Mouse (Mus musculus) heart, embryonic 14.5 days (tissue): Measurements from ENCODE around the gene Abhd16a. TPM values are rescaled to one million over a fixed set of nuclear protein-coding genes. Genes with fewer than 3 reads are reported as not detected.

Experiments
- ATAC-seq: fragments of 200-750 bp; cut with Nextera tagmentation; 2 replicates; pipeline ENCODE4 v1.8.0; 2017; ENCODE audit warnings: low read depth, moderate TSS enrichment; ENCODE audit not compliant: insufficient number of reproducible peaks, insufficient read depth, low FRiP score
- H3K27ac ChIP-seq, 2 experiments: fragments of 200-500 bp in 1 of 2; fragments of 300-500 bp in 1 of 2; sonication (generic) in 1 of 2; replicated peaks in 1 of 2; 2 replicates each; pipeline ENCODE4 v1.5.1; 2012 to 2014; ENCODE audit warnings: low read depth in 2 of 2, low read length in 2 of 2, control low read depth in 1 of 2, mild to moderate bottlenecking in 1 of 2, mixed read lengths in 1 of 2; ENCODE audit not compliant: control insufficient read depth in 1 of 2, insufficient read depth in 1 of 2
- H3K27me3 ChIP-seq: fragments of 300-500 bp; sonication (generic); 2 replicates; pipeline ENCODE4 v1.6.1; 2014; ENCODE audit warnings: mild to moderate bottlenecking, low read length, control low read depth; ENCODE audit not compliant: control insufficient read depth, insufficient read depth
- H3K36me3 ChIP-seq: fragments of 300-500 bp; sonication (generic); 2 replicates; pipeline ENCODE4 v1.6.1; 2014; ENCODE audit warnings: mild to moderate bottlenecking, control low read depth, low read length, mixed read lengths; ENCODE audit not compliant: control insufficient read depth, insufficient read depth
- H3K4me1 ChIP-seq, 2 experiments: fragments of 200-500 bp in 1 of 2; fragments of 300-500 bp in 1 of 2; sonication (generic) in 1 of 2; 2 replicates each; pipeline ENCODE4 v1.6.1; 2012 to 2014; ENCODE audit warnings: low read length in 2 of 2, control low read depth in 1 of 2, mixed read lengths in 1 of 2; ENCODE audit not compliant: control insufficient read depth in 2 of 2, insufficient read depth in 2 of 2
- H3K4me2 ChIP-seq: fragments of 300-500 bp; sonication (generic); 2 replicates; pipeline ENCODE4 v1.6.1; 2014; ENCODE audit warnings: mild to moderate bottlenecking, low read length
- H3K4me3 ChIP-seq, 2 experiments: fragments of 200-500 bp in 1 of 2; fragments of 300-500 bp in 1 of 2; sonication (generic) in 1 of 2; 2 replicates each; pipeline ENCODE4 v1.5.1; 2012 to 2014; ENCODE audit warnings: low read length in 2 of 2, mild to moderate bottlenecking in 2 of 2, control low read depth in 1 of 2, low read depth in 1 of 2, moderate library complexity in 1 of 2; ENCODE audit not compliant: control insufficient read depth in 1 of 2, insufficient read depth in 1 of 2
- H3K9ac ChIP-seq: fragments of 300-500 bp; sonication (generic); 2 replicates; pipeline ENCODE4 v1.6.1; 2014; ENCODE audit warnings: mild to moderate bottlenecking, low read length
- H3K9me3 ChIP-seq: fragments of 300-500 bp; sonication (generic); 2 replicates; pipeline ENCODE4 v1.6.1; 2016; ENCODE audit warnings: low read length, control low read depth; ENCODE audit not compliant: control insufficient read depth
- WGBS: fragments of 180-500 bp; shearing (Covaris S2); extraction: QIAGEN DNeasy Blood & Tissue Kit; methylation state at CpG from one replicate; pipeline ENCODE4 v1.1.7; 2014; 5-methylcytosine and 5-hydroxymethylcytosine counted together
- polyA plus RNA-seq: library from polyadenylated mRNA; unstranded; fragments of >200 nt; fragmentation: Nextera tagmentation; extraction: Ambion mirVana; gene quantifications from 2 replicates; pipeline ENCODE4 v1.2.1, GENCODE M21; 2014

Abhd16a gene
- polyA plus RNA-seq, 1 experiment from 2014 or later: 64.5 TPM

DNA sequence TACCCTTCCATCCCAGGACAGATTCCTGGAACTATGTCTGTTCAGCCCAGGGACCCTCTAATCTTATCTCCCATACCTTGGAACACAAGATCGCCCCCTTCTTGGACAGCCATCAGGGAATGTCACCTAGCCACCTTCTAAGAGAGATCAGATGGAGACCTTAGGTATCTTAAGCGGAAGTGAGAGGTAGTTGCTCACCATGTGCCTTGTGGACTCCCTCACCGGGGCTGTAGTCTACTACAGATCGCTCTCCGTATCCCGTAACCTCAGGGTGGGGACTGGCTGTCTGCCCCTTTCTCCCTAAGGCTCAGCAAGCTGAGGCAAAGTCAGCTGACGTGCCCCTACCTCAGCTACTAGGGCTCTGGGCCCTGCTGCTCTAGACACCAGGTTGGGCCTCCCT is 15.0 kb downstream of the Abhd16a start:
- no peak overlapping the region for H3K9ac ChIP-seq
- 80% methylated on average over 7 of the region's 7 CpGs for WGBS
- no peak overlapping the region for H3K4me2 ChIP-seq
- no peaks in the 10 kb centered on the region for H3K9me3 ChIP-seq
- no peaks in the 10 kb centered on the region for H3K27me3 ChIP-seq
- no peak overlapping the region for H3K27ac ChIP-seq
- no peak overlapping the region for H3K4me3 ChIP-seq
- ATAC-seq: no peak
- peaks cover 56% of the 10 kb centered on the region for H3K36me3 ChIP-seq
- H3K4me1 ChIP-seq: peaks cover 7 to 12% of the 10 kb centered on the region in 2 experiments; a peak in 3 of 4 replicates

DNA sequence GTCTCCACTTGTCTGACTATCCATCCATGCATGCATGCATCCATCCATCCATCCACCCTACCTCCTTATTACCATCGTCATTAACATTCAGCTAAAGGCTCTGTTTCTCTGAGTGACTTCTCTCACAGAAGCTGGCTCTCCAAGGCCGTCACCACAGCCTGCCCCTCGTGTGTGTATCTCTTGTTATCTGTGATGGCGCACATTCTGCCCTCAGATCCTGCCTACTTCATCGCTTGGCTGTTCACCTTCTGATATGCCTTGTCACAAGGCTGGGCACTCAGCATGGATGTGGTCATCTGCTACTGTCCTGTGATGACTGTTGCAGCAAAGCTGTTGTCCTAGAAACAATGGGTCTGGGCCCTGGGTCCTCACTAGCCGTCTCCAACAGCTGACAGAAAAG is 15.7 kb downstream of the Abhd16a start:
- WGBS: 58% methylated on average over 6 of the region's 6 CpGs
- no peak overlapping the region for H3K9ac ChIP-seq
- H3K27me3 ChIP-seq: no peaks in the 10 kb centered on the region
- peaks cover 49% of the 10 kb centered on the region for H3K36me3 ChIP-seq
- no peak overlapping the region for H3K4me2 ChIP-seq
- no peak overlapping the region for H3K27ac ChIP-seq
- no peak for ATAC-seq
- peaks cover 7 to 12% of the 10 kb centered on the region in 2 experiments; a peak in 3 of 4 replicates for H3K4me1 ChIP-seq
- no peak overlapping the region for H3K4me3 ChIP-seq
- H3K9me3 ChIP-seq: no peaks in the 10 kb centered on the region

DNA sequence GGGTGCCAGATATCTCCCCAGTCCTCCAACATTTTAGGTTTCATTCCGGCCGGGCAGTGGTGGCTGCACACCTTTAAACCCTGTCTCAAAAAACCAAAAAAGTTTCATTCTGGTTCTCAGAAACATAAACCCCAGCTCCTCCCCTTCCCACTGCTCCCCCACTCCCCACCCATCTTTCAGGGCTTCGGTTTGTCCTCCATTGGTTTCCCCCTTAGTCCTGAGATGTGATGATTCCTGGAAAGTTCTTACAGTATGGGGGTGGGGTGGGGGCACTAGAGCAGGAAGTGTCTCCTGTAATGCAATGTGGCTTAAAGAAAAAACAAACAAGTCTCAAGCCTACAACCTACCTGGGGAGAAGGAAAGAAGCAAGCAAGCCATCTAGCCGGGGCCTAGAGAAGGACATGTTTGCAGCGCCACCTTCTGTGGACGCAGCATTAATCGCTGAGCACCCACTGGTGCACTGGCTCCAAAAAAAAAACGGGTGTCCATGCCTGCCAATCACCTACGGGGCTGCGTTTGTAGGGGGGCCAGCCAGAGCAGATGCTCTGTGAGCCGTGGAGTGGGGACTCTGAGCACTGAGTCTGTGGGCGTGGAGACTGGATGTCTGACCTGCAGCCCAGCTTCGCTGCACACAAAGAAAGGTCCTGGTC is 16.8 kb downstream of the Abhd16a start:
- Histone ChIP-seq H3K9me3 (no peaks in the 10 kb centered on the region), H3K4me1 (peaks cover 7 to 12% of the 10 kb centered on the region in 2 experiments; a peak in 3 of 4 replicates), H3K27ac (no peak overlapping the region), H3K4me3 (no peak overlapping the region), H3K4me2 (0 out of 2 replicates have a peak overlapping the region, but pooled peaks have one; percentile 11), H3K36me3 (peaks cover 38% of the 10 kb centered on the region), H3K9ac (0 out of 2 replicates have a peak overlapping the region, but pooled peaks have one; percentile 38), H3K27me3 (no peaks in the 10 kb centered on the region)
- 27% methylated on average over 13 of the region's 13 CpGs for WGBS
- no peak for ATAC-seq

DNA sequence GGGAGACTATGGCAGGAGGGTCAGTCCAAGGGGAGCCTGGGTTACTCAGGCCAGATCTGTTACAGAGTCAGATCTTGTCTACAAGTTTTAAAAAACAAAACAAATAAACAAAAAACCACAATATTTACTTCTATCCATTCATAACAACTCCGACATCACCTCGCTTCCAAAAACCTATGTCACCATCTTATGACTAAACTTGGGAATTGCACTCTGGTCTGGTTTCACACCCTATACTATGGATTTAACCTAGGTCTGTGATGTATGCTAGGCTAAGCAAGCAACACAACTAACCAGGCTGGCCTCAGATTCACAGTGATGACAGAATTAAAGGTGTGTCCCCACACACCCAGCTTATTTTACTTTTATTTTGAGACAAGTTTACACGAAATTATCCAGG is 17.5 kb downstream of the Abhd16a start:
- Histone ChIP-seq H3K4me1 (peaks cover 7 to 12% of the 10 kb centered on the region in 2 experiments; a peak in 3 of 4 replicates), H3K36me3 (peaks cover 31% of the 10 kb centered on the region), H3K4me2 (no peak overlapping the region), H3K9me3 (no peaks in the 10 kb centered on the region), H3K9ac (no peak overlapping the region), H3K27ac (no peak overlapping the region), H3K27me3 (no peaks in the 10 kb centered on the region), H3K4me3 (no peak overlapping the region)
- WGBS: 68% methylated on average over 3 of the region's 3 CpGs
- no peak for ATAC-seq

DNA sequence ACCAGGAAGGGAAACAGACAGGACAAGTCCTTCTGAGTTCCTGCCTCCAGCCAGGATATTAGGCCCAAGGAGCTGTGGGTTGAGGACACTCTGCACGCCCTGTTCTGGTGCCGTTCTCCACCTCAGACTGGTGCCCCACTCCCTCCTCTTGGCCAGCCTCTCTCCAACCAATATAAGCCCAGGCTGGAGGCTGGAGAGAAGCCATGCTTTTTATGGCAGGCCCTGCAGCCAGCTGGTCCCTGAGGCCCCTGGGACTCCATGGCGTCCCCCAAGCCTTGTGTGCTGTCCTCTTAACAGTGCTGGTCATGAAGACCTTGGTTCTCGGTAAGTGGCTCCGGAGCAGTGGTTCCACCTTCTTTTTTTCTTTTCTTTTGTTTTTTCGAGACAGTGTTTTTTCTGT is 19.0 kb downstream of the Abhd16a start, which contains the start of gene Ly6g5c:
Ly6g5c (plus strand) TSS at position 183 of the 400 bp plus-strand sequence.
- Histone ChIP-seq H3K27ac (no peak within 1 kb of the TSS), H3K27me3 (no peaks in the 10 kb centered on the region), H3K4me1 (peaks cover 5% of the 10 kb centered on the region in 2 experiments; a peak in 3 of 4 replicates), H3K4me3 (no peak within 1 kb of the TSS), H3K36me3 (peaks cover 16% of the 10 kb centered on the region), H3K9me3 (no peaks in the 10 kb centered on the region), H3K9ac (no peak within 1 kb of the TSS), H3K4me2 (no peak within 1 kb of the TSS)
- no peak for ATAC-seq
- 82% methylated on average over 6 of the region's 6 CpGs for WGBS

DNA sequence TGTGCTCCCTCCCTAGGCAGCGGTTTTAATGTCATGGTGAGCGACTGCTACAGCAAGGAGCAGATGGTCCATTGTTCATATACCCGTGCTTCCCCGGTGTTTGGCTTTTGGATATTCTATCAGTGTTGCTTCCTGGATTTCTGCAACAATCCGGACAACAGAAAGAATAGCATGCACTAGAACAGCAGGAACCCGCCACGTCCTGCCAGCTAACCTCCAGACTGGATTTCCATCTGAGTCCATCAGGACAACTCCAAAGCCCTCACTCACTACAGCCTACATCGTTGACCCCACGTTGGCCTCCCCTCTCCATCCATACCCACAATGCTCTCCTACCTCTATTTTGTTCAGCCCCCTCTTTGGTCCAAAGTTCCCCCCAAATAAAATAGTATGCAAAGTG is 22.7 kb downstream of the Abhd16a start:
- H3K9ac ChIP-seq: 0 out of 2 replicates have a peak overlapping the region, but pooled peaks have one; percentile 41
- peak overlapping the region; percentile 31; the same call in 1 of the 2 replicates for H3K4me2 ChIP-seq
- H3K36me3 ChIP-seq: peaks cover 30% of the 10 kb centered on the region
- H3K27me3 ChIP-seq: no peaks in the 10 kb centered on the region
- no peak overlapping the region for H3K4me3 ChIP-seq
- 59% methylated on average over 9 of the region's 9 CpGs for WGBS
- no peak for ATAC-seq
- H3K9me3 ChIP-seq: no peaks in the 10 kb centered on the region
- no peaks in the 10 kb centered on the region for H3K4me1 ChIP-seq
- peak overlapping the region; percentile 61 to 65; a peak in 2 of 4 replicates for H3K27ac ChIP-seq

DNA sequence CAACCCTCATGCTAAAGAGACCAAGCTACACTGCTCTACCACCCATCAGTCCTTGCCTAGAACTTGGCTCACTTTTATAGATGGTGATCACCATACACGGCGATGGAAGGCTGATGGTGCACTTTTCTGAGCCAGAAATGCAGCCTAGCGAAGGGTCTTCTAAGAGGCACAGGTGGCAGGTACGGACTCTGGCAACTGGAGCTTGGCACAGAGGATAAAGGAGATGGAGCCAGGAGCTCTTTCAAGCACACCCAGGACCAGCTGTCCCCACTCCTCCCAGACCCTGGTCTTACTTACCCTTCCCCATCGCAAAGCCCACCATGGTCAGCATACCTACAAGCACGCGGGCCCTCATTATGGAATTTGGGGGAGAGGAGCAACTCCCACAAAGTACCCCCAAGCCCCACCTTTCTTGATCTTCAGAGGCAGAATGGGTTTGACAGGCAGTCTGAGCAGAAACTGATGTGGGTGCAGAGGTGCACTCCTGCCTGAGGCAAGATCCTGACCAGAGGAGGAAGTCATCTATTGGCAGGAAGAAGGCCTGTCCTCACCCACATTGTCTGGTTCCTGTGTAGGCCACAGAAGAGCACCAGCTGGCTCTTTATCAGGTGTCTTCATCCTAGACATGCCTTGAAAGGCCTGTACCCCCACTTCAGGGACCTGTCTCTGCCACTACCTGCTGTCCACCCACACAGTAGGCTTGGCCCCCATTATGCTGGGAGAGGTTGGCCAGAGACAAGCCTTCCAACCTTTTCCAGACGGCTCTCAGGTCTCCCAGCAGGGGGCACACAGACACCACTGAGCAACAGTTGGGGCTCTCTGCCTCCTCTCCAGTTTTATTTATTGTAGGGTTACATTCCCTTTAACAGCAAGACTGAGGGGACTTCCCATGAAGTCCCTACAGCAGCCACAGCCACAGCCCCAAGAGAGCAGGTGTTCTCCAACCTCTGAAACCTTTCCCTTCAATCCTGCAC is 26.3 kb downstream of the Abhd16a start, which contains the start of gene Ly6g5b:
Ly6g5b (minus strand) TSS at position 383 of the 974 bp plus-strand sequence.
- H3K4me1 ChIP-seq: peaks cover 2 to 7% of the 10 kb centered on the region in 2 experiments; a peak in 2 of 4 replicates
- H3K9ac ChIP-seq: no peak within 1 kb of the TSS
- H3K4me3 ChIP-seq: no peak within 1 kb of the TSS
- H3K27ac ChIP-seq: no peak within 1 kb of the TSS
- no peaks in the 10 kb centered on the region for H3K27me3 ChIP-seq
- no peaks in the 10 kb centered on the region for H3K9me3 ChIP-seq
- ATAC-seq: no peak
- no peak within 1 kb of the TSS for H3K4me2 ChIP-seq
- 80% methylated on average over 8 of the region's 8 CpGs for WGBS
- H3K36me3 ChIP-seq: peaks cover 60% of the 10 kb centered on the region
